Mouse (Mus musculus) ovary, postnatal 36 days (tissue): ENCODE measurements around the gene Fgfr3.

Experiments
- DNase-seq: peaks from one replicate; pipeline ENCODE4 v3.0.0; 2022; ENCODE audit warnings: low spot score, mixed read lengths

The Fgfr3 gene

GRCm38 (mm10) chr5:33721541-33722265 is at the start of gene Fgfr3:
TSS of gene Fgfr3 (plus strand) at chr5:33721674.
- DNase-seq: peak; percentile 77

- DNase-seq: no peak
These were observed 47.0 kb upstream of the Fgfr3 start for GRCm38 (mm10) chr5:33674439-33674838.

GRCm38 (mm10) chr5:33675964-33676363 is 45.5 kb upstream of the Fgfr3 start:
- DNase-seq: peak; percentile 46

- no peak for DNase-seq
These were observed 43.2 kb upstream of the Fgfr3 start for GRCm38 (mm10) chr5:33678244-33678643.

GRCm38 (mm10) chr5:33681044-33681443 is 40.4 kb upstream of the Fgfr3 start:
- no peak for DNase-seq

- no peak for DNase-seq
These were observed 39.7 kb upstream of the Fgfr3 start for GRCm38 (mm10) chr5:33681611-33682388.

- DNase-seq: no peak
These were observed 38.5 kb upstream of the Fgfr3 start for GRCm38 (mm10) chr5:33682963-33683362.

- DNase-seq: no peak
These were observed 37.4 kb upstream of the Fgfr3 start for GRCm38 (mm10) chr5:33683897-33684652.

GRCm38 (mm10) chr5:33684932-33685331 is 36.5 kb upstream of the Fgfr3 start:
- DNase-seq: no peak

- no peak for DNase-seq
These were observed 34.3 kb upstream of the Fgfr3 start for GRCm38 (mm10) chr5:33687142-33687541.

- no peak for DNase-seq
These were observed 32.9 kb upstream of the Fgfr3 start for GRCm38 (mm10) chr5:33688278-33689220.

- no peak for DNase-seq
These were observed 32.1 kb upstream of the Fgfr3 start for GRCm38 (mm10) chr5:33689221-33689844.

GRCm38 (mm10) chr5:33689852-33690645 is 31.4 kb upstream of the Fgfr3 start:
- DNase-seq: no peak

- DNase-seq: peak; percentile 25
These were observed 29.1 kb upstream of the Fgfr3 start for GRCm38 (mm10) chr5:33692393-33692792.

- DNase-seq: no peak
These were observed 27.0 kb upstream of the Fgfr3 start for GRCm38 (mm10) chr5:33694461-33694847.

- DNase-seq: peak; percentile 44
These were observed 26.4 kb upstream of the Fgfr3 start for GRCm38 (mm10) chr5:33694848-33695717.

- DNase-seq: no peak
These were observed 25.8 kb upstream of the Fgfr3 start for GRCm38 (mm10) chr5:33695718-33696121.

- DNase-seq: no peak
These were observed 25.0 kb upstream of the Fgfr3 start for GRCm38 (mm10) chr5:33696430-33696829.

- DNase-seq: no peak
These were observed 23.9 kb upstream of the Fgfr3 start for GRCm38 (mm10) chr5:33697534-33697933.
